Mouse (Mus musculus): ENCODE results near the gene 1700042G07Rik.

GRCm38 (mm10) chr4:116157882-116158281 lies 15.3 kb upstream of the 1700042G07Rik start:
- TF ChIP-seq GATA1 (IDR thresholded peaks at IDR 0.05; ENCODE audit: low read length) (no peak), TAL1 (IDR thresholded peaks at IDR 0.05; ENCODE audit: low read length) (no peak)
